Mouse (Mus musculus): ENCODE measurements around the gene Actl10. TPM values are rescaled to one million over a fixed set of nuclear protein-coding genes. Genes with fewer than 3 reads are reported as not detected.

Gene Actl10
- polyA plus RNA-seq, 1 experiment from 2014 or later: not detected

- H3K4me3 ChIP-seq (ENCODE audit: low read depth, low read length): no peak overlapping the region
- H3K4me2 ChIP-seq: no peak overlapping the region
- 71% methylated on average over 3 of the region's 3 CpGs for WGBS
These were observed 49.7 kb downstream of the Actl10 start for GRCm38 (mm10) chr2:154601324-154601723.

More at GRCm38 (mm10) chr2:154601324-154601723, 49.7 kb downstream of the Actl10 start:
- H3K9me3 ChIP-seq (ENCODE audit: control insufficient read depth, low read length): no peaks in the 10 kb centered on the region
- ATAC-seq (ENCODE audit: low FRiP score): no peak
- no peak overlapping the region for H3K9ac ChIP-seq (ENCODE audit: low read length)
- H3K4me1 ChIP-seq (ENCODE audit: control insufficient read depth, insufficient read depth, low read length): no peaks in the 10 kb centered on the region; the same call in 1 of the 2 replicates
- no peak for DNase-seq (ENCODE audit: low spot score, missing footprints)
- no peak overlapping the region for H3K27ac ChIP-seq (ENCODE audit: low read depth, low read length)
- H3K36me3 ChIP-seq (ENCODE audit: control insufficient read depth, insufficient read depth, low read length): no peaks in the 10 kb centered on the region
- H3K27me3 ChIP-seq (ENCODE audit: control insufficient read depth, insufficient read depth, low read length): no peaks in the 10 kb centered on the region

Other genes starting within 250 kb of the Actl10 start
- not detected in 2 replicates for gene Bpifb9b, start 244.5 kb upstream of the Actl10 start, polyA plus RNA-seq (2014; fragmentation: Nextera tagmentation; extraction: Ambion mirVana)
- 15.1 and 18.1 TPM in 2 replicates for gene Cdk5rap1, start 178.8 kb upstream of the Actl10 start, polyA plus RNA-seq (2014; fragmentation: Nextera tagmentation; extraction: Ambion mirVana)
- 2.0 and 2.3 TPM in 2 replicates for gene Snta1, start 143.7 kb upstream of the Actl10 start, polyA plus RNA-seq (2014; fragmentation: Nextera tagmentation; extraction: Ambion mirVana)
- gene Cbfa2t2, start 115.3 kb upstream of the Actl10 start, polyA plus RNA-seq (2014; fragmentation: Nextera tagmentation; extraction: Ambion mirVana): 75.2 and 76.1 TPM in 2 replicates
- 2.4 and 2.6 TPM in 2 replicates for gene 1700003F12Rik, start 4.7 kb upstream of the Actl10 start, polyA plus RNA-seq (2014; fragmentation: Nextera tagmentation; extraction: Ambion mirVana)
- gene Necab3, start 7.1 kb downstream of the Actl10 start, polyA plus RNA-seq (2014; fragmentation: Nextera tagmentation; extraction: Ambion mirVana): 6.1 and 6.9 TPM in 2 replicates
- 14.5 and 15.3 TPM in 2 replicates for gene E2f1, start 18.1 kb downstream of the Actl10 start, polyA plus RNA-seq (2014; fragmentation: Nextera tagmentation; extraction: Ambion mirVana)
- gene Pxmp4, start 51.9 kb downstream of the Actl10 start, polyA plus RNA-seq (2014; fragmentation: Nextera tagmentation; extraction: Ambion mirVana): 12.3 and 14.1 TPM in 2 replicates
- gene Zfp341, start 61.5 kb downstream of the Actl10 start, polyA plus RNA-seq (2014; fragmentation: Nextera tagmentation; extraction: Ambion mirVana): 0.92 and 1.2 TPM in 2 replicates
- 0.60 and 1.1 TPM in 2 replicates for gene 4930519P11Rik, start 61.7 kb downstream of the Actl10 start, polyA plus RNA-seq (2014; fragmentation: Nextera tagmentation; extraction: Ambion mirVana)
- gene Chmp4b, start 99.9 kb downstream of the Actl10 start, polyA plus RNA-seq (2014; fragmentation: Nextera tagmentation; extraction: Ambion mirVana): 12.7 and 14.0 TPM in 2 replicates
- gene Gm14214, start 218.3 kb downstream of the Actl10 start, polyA plus RNA-seq (2014; fragmentation: Nextera tagmentation; extraction: Ambion mirVana): not detected in 2 replicates
- gene Raly, start 239.3 kb downstream of the Actl10 start, polyA plus RNA-seq (2014; fragmentation: Nextera tagmentation; extraction: Ambion mirVana): 56.9 and 66.8 TPM in 2 replicates
- 0.36 and 0.40 TPM in 2 replicates for gene a, start 239.6 kb downstream of the Actl10 start, polyA plus RNA-seq (2014; fragmentation: Nextera tagmentation; extraction: Ambion mirVana)